In the genomic region with DNA sequence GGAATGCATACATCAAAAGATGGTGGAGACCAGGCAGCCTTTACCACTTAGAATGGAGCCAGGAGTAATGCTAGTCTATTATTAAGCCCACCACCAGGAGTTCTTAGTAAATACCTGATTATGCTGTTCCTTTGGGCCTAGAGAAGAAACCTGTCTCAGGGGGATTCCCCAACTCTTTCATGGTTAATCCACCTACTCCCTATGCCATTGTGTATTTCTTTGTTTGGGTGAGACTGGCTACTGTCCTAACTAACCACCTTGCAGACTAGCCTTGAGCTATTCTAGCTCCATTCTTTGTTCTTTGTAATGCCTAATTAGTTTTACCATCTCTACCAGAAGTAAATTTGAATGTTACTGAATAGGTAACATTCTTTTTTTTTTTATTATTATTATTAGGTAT, we compare ENCODE assay signal across 34 mouse cellular contexts.
"Had no signal": no experiment of that assay in that cellular context is flagged by ENCODE, and none has a peak within 500 bp of the region (broad histone marks: within the 10 kb centered on the region; RNA-seq: fewer than 3 reads in every experiment).

No protein-coding gene starts in this region.

- ATAC-seq: hindbrain, embryonic 16.5 days; hindbrain, postnatal 0 days; inflammation-experienced regulatory T-cells, adult 6 months; intestine, embryonic 15.5 days; intestine, embryonic 16.5 days; intestine, postnatal 0 days had no signal

- H3K9me3 ChIP-seq: heart, embryonic 12.5 days; heart, embryonic 13.5 days; heart, embryonic 15.5 days; hindbrain, embryonic 10.5 days; hindbrain, embryonic 12.5 days; hindbrain, embryonic 13.5 days; hindbrain, embryonic 15.5 days; intestine, embryonic 15.5 days; kidney, embryonic 15.5 days had no signal

- H3K9ac ChIP-seq: heart, embryonic 12.5 days; heart, embryonic 13.5 days; heart, embryonic 15.5 days; hindbrain, embryonic 12.5 days; hindbrain, embryonic 13.5 days; hindbrain, embryonic 14.5 days; hindbrain, embryonic 15.5 days; intestine, embryonic 15.5 days; kidney, embryonic 15.5 days had no signal

- H3K27ac ChIP-seq: heart, embryonic 13.5 days; heart, embryonic 15.5 days; hindbrain, embryonic 10.5 days; hindbrain, embryonic 12.5 days; hindbrain, embryonic 13.5 days; hindbrain, embryonic 14.5 days; hindbrain, embryonic 15.5 days; hindbrain, postnatal 0 days; intestine, embryonic 15.5 days; kidney, embryonic 15.5 days; kidney, postnatal 0 days; layer of hippocampus, adult 2 months; left cerebral cortex, adult 2 months had no signal

- DNase-seq: heart, postnatal 10 days; heart, postnatal 14 days; heart, postnatal 36 days; heart, postnatal 4 days; kidney, adult 11 months; kidney, adult 18-20 months; kidney, adult 2 months; kidney, adult 8-10 months; kidney, adult 9 months; kidney, postnatal 10 days; kidney, postnatal 14 days; kidney, postnatal 25 days; kidney, postnatal 36 days; kidney, postnatal 4 days; layer of hippocampus, adult 9-11 months; layer of hippocampus, postnatal 36 days had no signal

- H3K36me3 ChIP-seq: heart, embryonic 12.5 days; heart, embryonic 13.5 days; heart, embryonic 15.5 days; hindbrain, embryonic 10.5 days; hindbrain, embryonic 12.5 days; hindbrain, embryonic 13.5 days; hindbrain, embryonic 15.5 days; intestine, embryonic 15.5 days; kidney, embryonic 15.5 days had no signal

- H3K4me3 ChIP-seq: heart, embryonic 12.5 days; heart, embryonic 13.5 days; heart, embryonic 15.5 days; hindbrain, embryonic 10.5 days; hindbrain, embryonic 12.5 days; hindbrain, embryonic 13.5 days; hindbrain, embryonic 15.5 days; intestine, embryonic 15.5 days; kidney, embryonic 15.5 days; layer of hippocampus, adult 2 months; left cerebral cortex, adult 2 months had no signal

- H3K4me1 ChIP-seq: heart, embryonic 12.5 days; heart, embryonic 13.5 days; heart, embryonic 15.5 days; hindbrain, embryonic 10.5 days; hindbrain, embryonic 12.5 days; hindbrain, embryonic 13.5 days; hindbrain, embryonic 15.5 days; intestine, embryonic 15.5 days; kidney, embryonic 15.5 days had no signal
